Mouse (Mus musculus) lung, adult 2 months (tissue): ENCODE measurements around the gene Hoxc6. TPM values are rescaled to one million over a fixed set of nuclear protein-coding genes. Genes with fewer than 3 reads are reported as not detected.

Experiments
- DNase-seq: peaks from one replicate; pipeline ENCODE4 v3.0.0; 2022
- H3K4me1 ChIP-seq: fragments of 200-500 bp; 2 replicates; pipeline ENCODE4 v1.6.1; 2011; ENCODE audit warnings: low read length; ENCODE audit not compliant: control insufficient read depth, insufficient read depth
- H3K4me3 ChIP-seq: fragments of 200-500 bp; replicated peaks from 2 replicates; pipeline ENCODE3; 2011; ENCODE audit warnings: low read depth, mild to moderate bottlenecking, control low read depth, low read length; ENCODE audit errors: extremely low read depth
- CTCF ChIP-seq: fragments of 200-500 bp; IDR thresholded peaks from 2 replicates; pipeline ENCODE4 v1.5.1; 2011; ENCODE audit warnings: mild to moderate bottlenecking, low read length, control low read depth; ENCODE audit not compliant: insufficient read depth
- POLR2A ChIP-seq: fragments of 200-500 bp; IDR thresholded peaks from 2 replicates; pipeline ENCODE4 v1.6.1; 2011; ENCODE audit warnings: low read depth, mild to moderate bottlenecking, control low read depth, low read length, borderline replicate concordance; ENCODE audit errors: extremely low read depth
- WGBS: fragments of 180-500 bp; shearing (Covaris S2); methylation state at CpG from one replicate; pipeline ENCODE4 v1.1.7; 2018; 5-methylcytosine and 5-hydroxymethylcytosine counted together
- polyA plus RNA-seq: library from polyadenylated mRNA; depleted of rRNA; stranded (reverse); fragments of >200 nt; gene quantifications from 2 replicates; pipeline ENCODE4 v1.2.3, GENCODE M21; 2012; rRNA removed

Hoxc6 gene
- polyA plus RNA-seq, 1 experiment: 0.34 TPM

DNA sequence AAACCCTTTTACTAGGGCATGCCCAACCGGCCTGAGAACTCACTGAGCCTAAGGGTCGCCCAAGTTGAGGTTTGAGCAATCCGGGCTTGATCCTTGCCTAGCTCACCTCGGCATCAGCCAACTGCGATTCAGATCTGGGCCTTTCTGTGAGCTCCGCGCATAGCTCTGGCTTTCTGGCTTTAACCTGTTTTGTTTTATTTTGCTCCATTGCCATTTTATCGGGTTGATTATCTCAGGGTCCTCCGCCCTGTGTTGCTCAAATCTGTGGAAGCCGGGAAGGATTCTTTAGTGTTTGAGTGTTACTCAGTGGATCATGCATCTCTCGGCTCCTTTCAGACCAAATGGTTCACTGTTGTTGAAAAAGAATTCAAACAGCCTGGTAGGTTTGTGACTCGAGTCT, 60.7 kb downstream of the Hoxc6 start:
- TF ChIP-seq POLR2A: no peak
- TF ChIP-seq CTCF: no peak
- WGBS: 20% methylated on average over 12 of the region's 12 CpGs
- Histone ChIP-seq H3K4me1 (no peaks in the 10 kb centered on the region), H3K4me3 (no peak overlapping the region)
- no peak for DNase-seq

DNA sequence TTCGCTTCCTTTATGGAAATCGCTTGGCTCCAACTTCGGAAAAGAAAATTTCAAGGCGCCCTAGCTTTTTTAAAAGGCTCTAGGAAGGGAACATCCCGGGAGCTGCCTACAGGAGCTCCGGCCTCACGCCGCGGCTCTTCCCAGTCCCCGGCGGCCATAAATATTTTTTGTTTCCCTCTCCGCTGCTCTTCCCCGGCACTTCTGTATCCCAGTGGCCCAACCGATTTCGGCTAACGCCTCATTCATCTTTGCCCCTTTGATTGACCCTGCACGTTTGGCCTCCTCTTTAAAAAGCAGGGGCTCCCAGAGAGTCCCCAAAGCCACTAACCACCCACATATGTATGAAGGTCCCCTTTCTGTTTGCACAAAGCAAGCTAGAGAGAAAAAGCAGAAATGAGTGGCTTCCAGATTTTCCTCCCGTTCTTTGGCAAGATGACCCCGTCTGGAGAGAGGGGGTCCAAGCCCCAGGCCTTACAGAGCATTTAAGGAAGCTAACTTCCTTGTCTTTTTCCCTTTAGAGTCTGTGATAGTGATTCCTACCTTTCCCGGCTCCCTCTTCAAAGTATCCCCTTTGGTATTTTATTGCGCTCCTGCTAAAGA, 61.4 kb downstream of the Hoxc6 start:
- no peaks in the 10 kb centered on the region for H3K4me1 ChIP-seq
- no peak overlapping the region for H3K4me3 ChIP-seq
- TF ChIP-seq CTCF (no peak), POLR2A (no peak)
- DNase-seq: no peak
- 14% methylated on average over 21 of the region's 21 CpGs for WGBS

DNA sequence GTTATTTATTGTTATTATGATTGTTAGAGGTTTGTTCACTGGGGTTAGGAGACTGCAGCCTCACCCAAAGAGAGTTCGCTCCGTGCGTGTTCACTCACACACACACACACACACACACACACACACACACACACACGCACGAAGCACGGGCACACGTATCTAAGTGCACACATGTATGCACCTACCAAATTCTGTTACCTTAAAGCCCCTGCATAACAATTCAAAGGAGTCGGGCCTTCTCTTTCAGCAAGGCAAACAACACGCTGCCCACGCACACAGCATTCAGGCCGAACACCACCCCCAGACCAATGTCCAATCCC, 61.9 kb downstream of the Hoxc6 start:
- WGBS: 45% methylated on average over 11 of the region's 11 CpGs
- Histone ChIP-seq H3K4me1 (no peaks in the 10 kb centered on the region), H3K4me3 (no peak overlapping the region)
- TF ChIP-seq CTCF (no peak), POLR2A (no peak)
- DNase-seq: no peak

DNA sequence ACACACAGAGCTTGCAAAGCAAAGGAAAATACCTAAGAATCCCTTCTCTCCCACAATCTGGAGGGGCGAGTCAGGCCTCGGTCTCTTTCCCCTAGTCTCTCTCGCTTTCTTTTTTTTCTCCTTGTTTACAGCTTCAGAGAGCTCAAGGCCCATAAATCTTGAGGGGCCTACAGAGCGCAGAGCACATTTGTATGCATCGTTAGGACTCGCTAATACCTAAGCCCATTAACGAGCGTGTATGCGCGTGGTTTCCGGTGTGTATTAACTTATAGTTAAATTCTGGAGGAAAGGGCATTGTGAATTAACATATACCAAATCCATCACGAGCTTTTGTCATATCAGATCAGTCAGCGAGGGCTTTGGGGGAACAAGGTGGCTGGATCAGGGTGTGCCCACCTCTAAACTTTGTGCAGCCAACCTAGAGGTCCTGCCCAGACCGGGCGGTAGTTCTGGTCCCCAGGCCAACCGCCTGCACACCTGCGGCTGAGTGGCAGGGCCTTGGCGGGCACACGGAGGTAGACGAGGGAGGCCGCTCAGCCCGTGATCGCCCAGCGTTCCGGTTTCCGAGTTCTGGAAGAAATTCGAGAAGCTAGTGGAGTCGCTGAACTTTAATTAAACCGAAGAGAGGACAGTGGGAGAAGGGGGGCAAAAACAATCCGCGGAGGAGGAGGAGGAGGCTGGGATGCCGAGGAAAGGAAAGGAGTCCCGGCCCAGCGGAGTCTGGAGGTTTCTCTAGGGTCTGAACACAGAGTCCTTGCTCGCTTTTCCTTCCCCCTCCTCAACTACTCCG, 62.5 kb downstream of the Hoxc6 start:
- no peak for TF ChIP-seq POLR2A
- no peak for TF ChIP-seq CTCF
- Histone ChIP-seq H3K4me1 (no peaks in the 10 kb centered on the region), H3K4me3 (no peak overlapping the region)
- WGBS: 15% methylated on average over 36 of the region's 36 CpGs
- no peak for DNase-seq

DNA sequence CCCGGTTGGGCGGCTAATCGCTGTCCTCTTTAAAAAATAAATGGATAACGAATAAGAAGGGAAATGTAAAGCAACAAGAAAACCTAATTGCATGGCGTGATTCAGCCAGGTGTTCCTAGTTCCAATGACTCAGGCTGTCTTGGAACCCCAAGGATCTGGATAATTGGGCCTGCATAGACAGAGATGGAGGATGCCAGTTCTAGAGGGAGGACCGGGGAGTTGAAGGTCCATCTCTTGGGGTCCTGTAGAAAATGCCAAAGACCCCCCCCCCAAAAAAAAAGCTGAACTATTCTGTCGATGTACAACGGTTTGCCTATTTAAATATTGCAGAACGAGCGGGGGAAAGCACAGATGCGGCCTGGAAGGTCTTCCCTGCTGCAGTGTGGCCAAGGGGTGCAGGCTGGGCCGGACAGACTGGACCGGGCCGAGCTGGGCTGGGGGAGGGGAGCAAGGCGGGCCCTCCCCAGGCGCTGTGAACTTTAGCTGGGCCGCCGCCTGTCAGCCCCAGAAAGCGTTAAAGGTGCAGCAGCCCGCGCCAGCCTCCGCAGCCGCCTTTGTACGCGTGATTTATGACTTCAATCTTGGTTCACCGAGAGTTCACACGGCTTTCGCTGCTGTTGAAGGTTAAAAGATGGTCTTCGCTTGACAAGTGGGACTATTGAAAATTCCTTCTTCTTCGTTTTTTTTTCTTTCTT, 63.2 kb downstream of the Hoxc6 start:
- DNase-seq: no peak
- 7% methylated on average over 30 of the region's 30 CpGs for WGBS
- no peak overlapping the region for H3K4me3 ChIP-seq
- TF ChIP-seq CTCF (no peak), POLR2A (no peak)
- no peaks in the 10 kb centered on the region for H3K4me1 ChIP-seq

Other genes starting within 250 kb of the Hoxc6 start
- not detected in 2 replicates for gene Hoxc13, start 77.2 kb upstream of the Hoxc6 start, polyA plus RNA-seq
- gene Hoxc12, start 61.5 kb upstream of the Hoxc6 start, polyA plus RNA-seq: not detected in 2 replicates
- not detected in 2 replicates for gene Hoxc11, start 43.8 kb upstream of the Hoxc6 start, polyA plus RNA-seq
- not detected in 2 replicates for gene Hoxc10, start 31.5 kb upstream of the Hoxc6 start, polyA plus RNA-seq
- 0.36 and 1.6 TPM in 2 replicates for gene Hoxc5, start 30.8 kb upstream of the Hoxc6 start, polyA plus RNA-seq
- not detected in 2 replicates for gene Hoxc9, start 21.8 kb upstream of the Hoxc6 start, polyA plus RNA-seq
- not detected in 2 replicates for gene Hoxc8, start 7.7 kb upstream of the Hoxc6 start, polyA plus RNA-seq
- 0.31 and 1.1 TPM in 2 replicates for gene Hoxc4, start 20.7 kb downstream of the Hoxc6 start, polyA plus RNA-seq
- 16.5 and 18.1 TPM in 2 replicates for gene Smug1, start 168.8 kb downstream of the Hoxc6 start, polyA plus RNA-seq
- gene Cbx5, start 241.6 kb downstream of the Hoxc6 start, polyA plus RNA-seq: 12.2 and 20.0 TPM in 2 replicates
- 49.1 and 93.5 TPM in 2 replicates for gene Hnrnpa1, start 242.2 kb downstream of the Hoxc6 start, polyA plus RNA-seq